Mouse (Mus musculus) embryo, embryonic 11 days (tissue): ENCODE measurements at regions not wholly inside any gene's neighbourhood (a gene's known extent, or its start where the extent isn't known, plus 50 kb on each side); places are given as distances from the start of the nearest gene placed in this dataset.

Experiments
- DNase-seq: peaks from one replicate; pipeline ENCODE4 v3.0.0-alpha.2; 2015

DNA sequence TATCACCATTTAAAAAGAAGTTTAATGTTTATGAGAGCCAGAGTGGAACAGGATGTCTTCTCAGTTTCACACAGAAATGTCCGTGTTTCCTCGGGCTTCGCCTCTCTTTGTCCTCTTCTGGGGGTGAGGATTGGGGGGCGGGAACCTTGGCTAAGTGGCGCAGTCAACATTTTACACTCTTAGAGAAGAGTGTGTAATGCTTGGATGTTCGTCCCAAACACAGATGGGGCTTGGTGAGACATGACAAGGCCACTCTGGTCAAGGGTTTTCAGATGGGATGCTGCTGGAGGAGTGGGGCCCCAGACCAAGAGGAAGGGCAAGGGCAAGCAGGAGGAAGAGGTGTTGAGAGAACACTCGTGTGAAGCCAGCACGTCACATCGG lies 172.6 kb upstream of the Clint1 start:
- DNase-seq: no peak

DNA sequence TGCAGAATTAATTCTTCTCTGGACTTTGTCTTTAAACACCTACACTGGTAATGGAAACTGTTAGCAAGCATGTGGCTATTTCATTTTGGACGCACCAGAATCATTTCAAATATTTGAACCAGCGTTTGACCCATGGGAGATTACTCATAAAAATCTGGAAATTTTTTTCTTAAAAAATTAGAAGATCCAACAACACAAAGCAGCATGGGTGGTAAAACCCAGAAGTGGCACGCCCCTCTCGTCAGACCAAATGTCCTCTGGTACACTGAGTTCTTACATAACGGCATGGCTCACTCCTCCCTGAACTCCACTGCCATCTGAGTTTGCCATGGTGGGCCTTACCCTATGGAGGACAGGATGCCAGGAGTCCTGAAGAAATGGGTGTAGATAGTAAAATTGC lies 166.3 kb upstream of the Clint1 start:
- no peak for DNase-seq

DNA sequence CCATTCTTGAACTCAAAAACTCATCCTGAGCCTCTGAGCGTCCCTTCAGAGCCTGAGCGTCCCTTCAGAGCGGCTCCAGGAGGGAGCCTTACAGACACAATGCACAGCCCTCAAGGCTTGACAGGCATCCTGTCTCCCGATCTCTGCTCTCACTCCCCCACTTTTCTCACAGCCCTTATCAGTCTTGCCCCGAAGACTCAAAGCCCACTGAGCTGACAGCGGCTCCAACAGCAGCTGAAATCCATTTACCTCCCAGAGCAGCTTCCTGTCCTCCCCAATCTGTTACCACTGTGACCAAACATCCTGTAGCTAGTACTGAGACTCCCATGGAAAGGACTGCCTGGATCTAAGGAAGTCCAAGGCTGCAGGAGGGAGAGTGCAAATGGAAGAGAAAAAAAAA lies 158.6 kb upstream of the Clint1 start:
- DNase-seq: no peak

DNA sequence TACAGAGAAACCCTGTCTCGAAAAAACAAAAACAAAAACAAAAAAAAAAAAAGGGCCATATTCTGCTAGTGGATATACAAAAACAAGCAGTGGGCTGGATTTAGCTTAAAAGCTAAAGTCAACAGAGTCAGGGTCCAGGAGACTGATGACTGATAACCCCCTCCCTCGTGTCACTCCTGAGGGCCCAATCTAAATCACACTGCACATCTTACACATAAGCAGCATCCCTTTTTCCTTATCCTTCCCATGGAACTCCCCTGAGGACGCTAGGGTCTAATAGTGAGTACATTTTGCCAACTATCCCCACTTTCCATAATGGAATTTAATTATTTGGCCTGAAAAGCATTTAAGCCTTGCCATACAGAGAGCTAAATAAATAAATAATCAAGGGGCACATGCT lies 150.3 kb upstream of the Clint1 start:
- DNase-seq: no peak

DNA sequence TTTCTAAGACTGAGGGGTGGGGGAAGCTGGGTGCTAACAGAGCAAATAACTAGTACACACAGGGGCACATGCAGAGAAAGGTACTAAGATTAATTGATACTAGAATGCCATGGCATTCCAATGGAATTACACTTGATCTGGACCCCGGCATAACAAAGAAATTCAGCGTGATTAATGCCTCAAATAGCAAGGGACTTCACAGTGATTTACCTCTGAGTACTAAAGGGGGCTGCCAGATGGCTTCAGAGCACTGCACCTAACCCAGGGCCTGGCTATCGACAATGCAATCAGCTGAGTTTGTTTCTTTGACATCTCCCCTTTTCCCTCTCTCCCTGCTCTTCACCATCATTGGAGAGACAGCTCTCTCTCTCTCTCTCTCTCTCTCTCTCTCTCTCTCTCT lies 148.9 kb upstream of the Clint1 start:
- no peak for DNase-seq

DNA sequence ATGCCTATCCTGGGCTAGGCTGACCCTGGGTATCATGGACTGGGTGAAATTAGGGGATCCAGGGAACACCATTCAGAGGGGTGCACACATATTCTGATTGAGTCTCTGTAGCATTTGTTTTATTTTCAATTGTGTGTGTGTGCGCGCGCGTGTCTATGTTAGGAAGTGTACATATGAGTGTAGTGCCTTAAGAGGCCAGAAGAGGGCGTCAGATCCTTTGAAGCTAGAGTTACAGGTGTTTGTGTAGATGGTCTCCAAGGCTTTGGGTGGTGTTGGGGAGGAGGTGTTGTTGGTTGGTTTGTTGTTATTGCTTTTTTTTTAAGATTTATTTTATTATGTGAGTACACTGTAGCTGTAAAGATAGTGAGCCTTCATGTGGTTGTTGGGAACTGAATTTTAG lies 147.4 kb upstream of the Clint1 start:
- no peak for DNase-seq

DNA sequence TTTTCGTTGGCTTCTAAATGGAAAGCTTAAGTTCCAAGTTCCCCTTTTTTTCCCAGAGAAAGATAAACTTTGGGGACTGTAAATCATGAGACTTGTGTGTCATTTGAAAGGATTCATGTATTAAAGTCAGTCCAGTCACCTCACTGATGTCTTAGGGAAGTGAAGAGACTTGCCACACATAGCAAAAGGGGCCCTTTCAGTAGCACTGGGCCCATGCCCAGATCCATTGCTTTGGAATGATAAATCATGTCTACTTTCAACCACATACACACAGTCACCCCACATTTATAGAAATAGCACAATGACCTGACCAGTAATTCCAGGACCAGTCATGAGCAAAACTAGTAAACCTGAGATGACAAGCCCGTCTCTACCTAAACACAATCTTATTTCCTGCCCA lies 133.2 kb upstream of the Clint1 start:
- no peak for DNase-seq

DNA sequence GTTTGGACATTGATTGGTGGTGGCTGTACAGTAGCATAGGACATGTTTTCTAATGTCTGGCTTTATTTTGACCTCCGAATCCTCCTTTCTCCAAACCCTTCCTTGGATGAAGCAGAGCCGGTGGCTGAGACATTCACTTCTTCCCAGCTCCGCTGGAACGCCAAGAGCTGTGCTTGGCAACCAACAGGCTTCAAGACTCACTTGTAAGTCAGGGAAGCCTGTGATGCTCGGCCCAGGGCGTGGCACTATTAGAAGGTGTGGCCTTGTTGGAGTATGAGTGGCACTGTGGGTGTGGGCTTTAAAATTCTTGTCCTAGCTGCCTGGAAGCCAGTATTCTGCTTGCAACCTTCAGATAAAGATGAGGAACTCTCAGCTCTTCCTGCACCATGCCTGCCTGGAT lies 132.0 kb upstream of the Clint1 start:
- no peak for DNase-seq

DNA sequence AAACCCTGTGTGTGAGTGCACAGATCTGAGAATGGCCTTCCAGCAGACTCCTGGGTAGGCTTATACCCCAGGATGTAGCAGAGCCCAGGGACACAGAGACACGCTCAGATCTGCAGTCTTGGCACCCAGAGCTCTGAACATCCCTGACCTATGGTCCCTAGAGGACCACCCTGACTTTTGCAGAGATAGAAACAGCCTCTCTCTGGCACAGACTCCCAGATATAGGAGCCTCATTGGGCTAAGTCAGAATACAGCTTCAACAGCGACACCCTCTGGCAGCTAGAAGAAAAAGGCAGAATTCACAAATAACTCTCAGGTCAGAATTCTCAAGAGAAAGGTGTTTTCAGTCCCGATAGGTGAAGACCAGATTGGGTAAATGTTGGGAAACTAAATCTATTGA lies 115.3 kb upstream of the Clint1 start:
- peak; percentile 57 for DNase-seq

DNA sequence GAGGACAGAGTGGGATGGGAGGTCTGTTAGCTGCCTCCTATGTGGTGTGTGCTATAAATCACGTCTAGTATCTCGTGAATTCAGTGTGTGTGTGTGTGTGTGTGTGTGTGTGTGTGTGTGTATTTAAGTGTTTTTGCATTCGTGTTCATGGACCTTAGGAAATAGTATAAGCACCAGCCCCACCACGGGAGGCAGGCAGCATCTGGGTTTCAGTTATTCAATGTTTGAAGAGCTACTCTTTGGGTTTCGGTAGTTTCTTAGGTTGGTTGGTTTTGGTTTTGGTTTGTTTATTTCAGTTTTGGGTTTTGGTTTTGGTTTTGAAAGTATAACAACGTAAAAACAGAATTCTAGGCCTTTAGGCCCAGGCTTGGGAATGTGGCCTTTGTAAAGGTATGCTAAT lies 113.5 kb upstream of the Clint1 start:
- no peak for DNase-seq

DNA sequence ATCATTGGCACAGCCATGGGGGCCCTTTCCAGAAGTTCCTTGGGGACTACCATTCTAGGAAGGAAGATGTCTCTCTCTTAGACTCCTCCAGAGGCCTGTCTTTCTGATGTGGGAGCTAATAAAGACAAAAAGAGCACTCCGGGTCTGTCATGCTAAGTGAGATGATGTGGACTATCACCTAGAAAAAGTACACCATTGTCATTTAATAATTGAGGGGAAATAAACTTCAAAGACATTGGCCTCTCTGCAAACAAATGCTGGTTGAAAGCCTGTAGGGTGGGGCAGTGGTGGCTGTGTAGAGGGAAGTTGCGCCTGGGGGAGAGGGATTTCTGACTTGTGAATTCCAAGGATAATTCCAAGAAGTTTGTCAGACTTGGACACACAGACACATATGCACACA lies 105.9 kb upstream of the Clint1 start:
- no peak for DNase-seq

DNA sequence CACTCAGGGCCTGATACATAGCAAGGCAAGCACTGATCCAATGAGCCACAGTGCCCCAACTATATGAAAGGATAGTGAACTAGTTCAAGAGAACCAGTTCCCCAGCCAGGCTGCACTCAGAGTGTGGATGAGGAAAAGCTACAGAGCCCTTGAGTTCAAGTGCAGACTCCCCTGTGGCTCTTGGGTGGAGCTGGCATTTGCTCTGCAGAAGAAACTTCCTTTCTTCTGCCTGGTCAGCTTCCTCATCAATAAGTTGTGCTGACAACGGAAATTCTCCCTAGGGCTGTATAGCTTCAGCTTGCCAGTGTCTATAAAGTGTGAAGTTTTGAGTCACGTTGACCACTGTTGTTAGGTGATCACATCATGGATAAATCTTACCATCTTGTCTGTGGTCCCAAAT lies 101.6 kb upstream of the Clint1 start:
- no peak for DNase-seq

DNA sequence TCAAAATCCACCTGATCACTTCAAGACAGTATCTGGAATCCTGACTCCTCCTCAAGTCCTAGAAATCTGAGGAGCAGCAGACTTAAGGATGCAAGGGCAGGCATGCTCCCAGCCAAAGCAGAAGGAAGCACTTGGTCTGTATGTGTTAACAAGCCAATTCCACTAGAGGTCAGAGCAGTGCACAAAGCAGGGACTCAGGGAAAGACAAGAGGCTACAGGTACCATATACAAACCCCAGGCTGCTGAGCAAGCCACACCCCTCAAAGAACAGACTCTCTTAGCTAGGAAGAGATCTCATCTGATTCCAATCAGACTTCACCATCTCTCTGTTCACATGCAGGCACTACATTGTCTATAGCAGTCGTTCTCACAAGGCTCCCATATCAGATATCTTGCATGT lies 99.6 kb upstream of the Clint1 start:
- peak; percentile 69 for DNase-seq

DNA sequence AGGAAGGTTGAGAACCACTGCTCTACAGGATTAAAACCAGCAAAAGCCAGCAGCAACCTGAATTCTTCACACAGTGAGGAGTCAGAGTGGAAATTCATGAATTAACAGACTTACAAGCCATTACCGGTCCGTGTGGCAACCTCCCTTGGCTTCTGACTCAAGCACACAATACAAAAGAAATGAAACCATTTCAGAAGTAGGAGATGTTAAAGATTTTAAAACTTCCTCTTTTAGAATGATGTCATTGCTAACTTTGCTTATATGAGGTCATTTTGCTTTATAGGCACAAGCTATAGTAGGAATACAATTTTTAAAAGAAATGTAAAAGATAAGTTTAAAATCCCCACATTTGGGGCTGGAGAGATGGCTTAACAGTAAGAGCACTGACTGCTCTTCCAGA lies 99.1 kb upstream of the Clint1 start:
- no peak for DNase-seq

DNA sequence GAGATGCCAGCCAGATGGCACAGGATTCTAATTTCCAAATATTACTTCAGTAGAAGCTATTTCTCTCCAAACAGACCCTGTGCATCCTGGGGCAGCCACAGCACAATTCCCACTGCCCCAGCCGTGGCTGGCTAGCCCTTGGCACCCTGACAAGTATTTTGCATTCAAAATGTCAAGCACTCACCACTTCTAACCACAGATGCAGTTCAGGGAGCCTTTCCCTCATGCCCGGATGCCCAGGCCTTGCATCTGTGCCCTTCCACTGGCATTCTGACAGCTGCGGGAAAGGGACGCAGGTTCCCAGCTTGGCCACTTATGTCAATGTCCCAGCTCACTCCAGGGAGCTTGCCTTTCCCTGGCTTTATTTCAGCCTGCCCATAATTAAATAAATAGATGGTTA lies 84.8 kb upstream of the Clint1 start:
- DNase-seq: no peak

DNA sequence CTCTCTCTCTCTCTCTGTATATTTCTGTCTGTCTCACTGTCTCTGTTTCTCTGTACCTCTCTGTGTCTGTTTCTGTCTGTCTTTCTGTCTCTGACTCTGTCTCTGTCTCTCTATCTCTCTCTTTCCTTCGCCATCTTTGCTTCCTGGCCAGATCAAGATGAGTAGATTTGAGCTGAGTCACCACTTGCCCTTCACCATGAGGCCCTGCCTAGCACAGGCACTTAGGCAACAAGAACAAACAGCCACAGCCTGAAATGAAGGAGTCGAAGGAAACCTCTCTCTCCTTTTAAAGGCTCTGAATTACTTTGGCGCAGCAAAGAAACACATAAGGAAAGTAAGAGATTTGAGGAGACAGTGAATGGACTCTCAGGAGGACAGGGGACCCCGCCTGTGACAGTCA lies 69.4 kb upstream of the Clint1 start:
- no peak for DNase-seq

DNA sequence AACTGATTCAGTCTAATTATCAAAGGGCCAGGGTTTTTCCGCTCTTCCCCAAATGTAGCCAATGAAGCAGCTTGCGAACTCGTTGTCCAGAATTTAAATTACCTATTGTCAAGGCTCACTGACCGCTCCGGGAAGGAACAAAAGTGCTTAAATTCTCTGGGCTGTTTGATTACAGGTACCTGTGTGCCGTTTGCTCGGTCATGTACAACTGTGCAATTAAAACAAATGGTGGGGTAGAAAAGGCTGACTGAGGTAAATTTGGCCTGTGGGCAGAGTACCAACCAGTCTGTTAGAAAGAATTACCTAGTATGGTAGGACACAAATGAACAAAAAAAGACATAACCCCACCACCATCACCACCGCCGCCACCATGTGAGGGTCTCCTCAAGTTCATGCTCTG lies 66.0 kb upstream of the Clint1 start:
- no peak for DNase-seq

DNA sequence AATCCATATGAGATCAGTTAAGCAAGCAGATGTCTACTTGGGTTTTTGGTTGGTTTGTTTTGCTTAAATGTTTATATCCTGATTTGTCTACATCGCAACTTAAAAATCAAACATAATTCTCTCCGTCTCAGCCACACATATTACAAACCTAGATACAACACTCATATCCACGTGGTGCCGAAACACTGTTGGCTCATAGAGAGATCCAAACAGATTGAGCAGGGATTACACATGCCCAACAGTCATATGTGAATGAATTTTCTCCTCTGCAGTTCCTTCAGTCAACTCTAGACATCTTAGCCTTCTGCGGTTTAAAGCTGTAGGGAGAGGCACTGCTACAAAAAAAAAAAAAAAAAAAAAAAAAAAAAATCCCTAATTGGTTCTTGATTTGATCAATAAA lies 64.4 kb upstream of the Clint1 start:
- DNase-seq: no peak

DNA sequence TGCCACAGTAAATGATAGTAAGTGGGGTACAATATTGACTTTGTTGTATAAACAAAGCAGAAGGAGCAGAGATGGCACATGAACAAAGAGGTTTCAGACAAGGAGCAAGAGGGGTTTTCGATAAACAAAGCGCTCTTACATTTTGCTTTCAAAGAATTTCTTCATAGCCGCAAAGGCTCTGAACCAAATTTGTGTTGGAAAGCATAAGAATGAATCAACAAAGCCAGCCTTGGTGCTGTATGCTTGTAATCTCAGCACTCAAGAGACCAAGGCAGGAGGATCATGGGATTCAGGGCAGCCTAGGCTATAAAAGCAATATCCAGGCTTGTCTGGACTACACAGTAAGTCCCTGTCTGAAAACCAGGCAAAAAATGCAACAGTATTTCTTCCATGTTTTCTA lies 62.0 kb upstream of the Clint1 start:
- no peak for DNase-seq

DNA sequence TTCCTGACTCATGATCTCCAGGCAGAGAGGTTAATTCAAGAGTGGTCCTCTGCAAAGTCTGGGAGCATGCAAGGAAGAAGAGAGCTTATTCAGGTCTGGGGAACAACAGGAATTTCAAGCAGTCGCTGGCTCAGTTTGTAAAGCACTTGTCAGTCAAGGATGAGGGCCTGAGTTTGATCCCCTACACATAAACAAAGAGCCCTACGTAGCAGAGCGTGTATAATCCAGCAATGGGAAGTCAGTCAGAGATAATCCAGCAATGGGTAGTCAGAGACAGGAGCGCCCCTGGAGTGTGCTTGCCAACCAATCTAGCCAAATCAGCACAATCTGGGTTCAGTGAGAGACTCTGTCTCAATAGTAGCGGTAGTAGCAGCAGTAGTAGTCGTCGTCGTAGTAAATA lies 61.3 kb upstream of the Clint1 start:
- no peak for DNase-seq

DNA sequence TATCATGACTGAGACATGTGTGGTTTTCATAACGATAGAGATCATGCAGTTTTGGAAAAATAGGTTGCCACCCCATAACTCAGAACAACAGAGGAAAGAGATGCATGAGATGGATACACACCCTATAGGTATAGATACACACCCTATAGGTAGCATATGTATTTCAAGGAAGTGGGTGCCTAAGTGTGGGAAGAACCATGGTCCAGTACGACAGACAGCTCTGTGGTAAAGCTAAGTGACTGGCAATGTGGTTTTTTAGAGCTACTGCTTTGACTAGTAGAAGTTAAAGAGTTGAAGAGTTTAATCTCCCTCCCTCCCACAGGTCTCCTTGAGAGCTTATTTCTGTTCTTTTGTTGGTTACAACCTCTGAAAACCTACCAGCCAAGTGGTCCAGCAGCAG lies 60.2 kb upstream of the Clint1 start:
- DNase-seq: no peak

DNA sequence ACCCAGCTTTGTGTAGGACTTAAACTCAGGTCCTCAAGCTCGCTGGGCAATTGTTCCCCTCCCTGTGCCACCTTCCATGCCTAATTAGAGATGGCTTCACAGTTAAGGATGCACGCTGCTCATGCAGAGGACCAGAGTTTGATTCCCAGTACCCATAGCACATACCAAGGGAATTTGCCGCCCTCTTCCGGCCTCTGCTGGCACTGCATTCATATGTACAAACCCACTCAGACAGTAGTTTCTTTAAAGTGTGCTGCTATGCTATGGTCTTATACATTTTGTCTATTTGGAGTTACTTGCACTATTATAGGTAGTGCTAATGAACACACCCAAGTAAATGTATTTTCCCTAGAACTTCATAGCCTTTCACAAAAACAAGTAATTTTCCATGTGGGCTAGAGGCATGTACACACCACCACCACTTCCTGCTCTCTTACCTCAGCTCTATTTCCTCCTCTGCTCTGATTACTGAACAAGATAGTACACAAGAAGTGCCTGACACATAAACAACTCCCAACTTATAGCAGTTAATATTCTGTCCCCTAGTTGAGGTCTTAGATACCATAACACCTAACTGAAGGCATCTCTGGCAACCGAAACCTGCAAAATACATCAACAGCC lies 57.4 kb upstream of the Clint1 start:
- no peak for DNase-seq

DNA sequence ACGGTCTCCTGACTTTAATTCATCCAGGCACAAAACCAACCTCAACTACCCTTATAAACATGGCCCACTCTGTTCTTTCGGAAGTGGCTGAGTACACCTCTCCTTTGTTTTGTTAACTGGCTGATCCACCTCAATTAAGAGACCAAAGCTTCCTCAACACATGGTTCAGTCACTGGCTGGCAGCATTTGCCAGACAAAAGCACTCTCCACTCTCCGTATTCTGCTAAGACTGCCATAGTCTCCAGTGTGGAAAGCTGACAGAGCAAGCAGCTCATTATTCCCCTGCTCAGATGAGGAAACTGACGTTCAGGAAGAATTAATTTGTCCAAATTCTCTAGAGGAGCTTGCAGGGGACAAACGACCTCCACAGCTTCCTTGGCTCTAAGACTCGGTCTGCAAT lies 56.5 kb upstream of the Clint1 start:
- DNase-seq: no peak

DNA sequence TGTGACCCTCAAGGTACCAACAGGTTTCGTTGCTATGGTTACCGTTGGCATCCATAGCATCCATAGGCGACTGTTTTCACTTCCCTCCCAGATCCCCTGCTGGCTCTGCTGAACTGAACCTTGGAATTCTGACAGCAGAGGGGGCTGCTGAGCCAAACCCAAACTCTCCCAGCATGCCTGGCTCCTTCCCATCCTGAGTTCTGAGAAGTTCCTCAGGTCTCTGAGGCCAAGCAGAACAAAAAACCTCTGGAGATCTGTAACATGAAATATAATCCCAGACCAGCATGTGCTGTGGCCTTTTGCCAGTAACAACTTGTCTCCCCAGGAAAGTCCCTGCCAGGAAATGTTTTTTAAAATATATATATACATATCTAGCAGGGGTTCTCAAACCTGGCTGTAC lies 56.1 kb upstream of the Clint1 start:
- peak; percentile 74 for DNase-seq

DNA sequence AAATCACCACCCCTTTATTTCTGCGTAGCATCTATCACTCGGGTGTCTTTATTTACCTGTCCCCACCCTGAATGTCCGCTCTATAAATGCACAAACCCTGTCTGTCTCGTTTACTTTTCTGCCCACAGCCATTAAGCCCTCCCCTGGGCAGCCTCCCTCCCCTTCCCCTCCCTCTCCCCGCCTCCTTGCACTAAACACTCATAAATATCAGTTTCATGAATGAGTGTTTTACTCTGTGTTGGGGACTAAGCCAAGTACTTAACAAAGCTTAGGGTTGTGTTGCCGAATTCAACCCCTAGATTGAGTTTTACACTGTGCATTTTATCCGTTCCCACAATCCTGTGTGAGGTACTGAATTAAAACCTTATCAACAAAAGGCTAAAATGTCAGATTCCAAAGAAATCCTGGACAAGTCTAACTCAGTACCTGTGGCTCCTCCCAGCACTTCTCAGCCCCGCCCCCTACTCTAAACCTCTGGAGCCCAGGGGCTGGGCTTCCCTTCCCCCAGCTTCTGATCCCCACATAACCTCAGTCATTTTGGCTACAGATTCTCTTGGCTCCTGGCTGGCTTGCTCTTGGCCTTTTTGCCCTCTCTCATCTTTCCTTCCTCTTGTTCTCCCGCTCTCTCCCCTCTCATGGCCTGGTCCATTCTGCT lies 52.0 kb upstream of the Clint1 start:
- peak; percentile 51 for DNase-seq
